Mouse (Mus musculus) hindlimb bud, embryonic 11.5 days (tissue): ENCODE results near the gene Hamp2.
"Not testable (repeated sequence)": the region's sequence is repeated elsewhere in the genome, so short reads cannot be mapped to it uniquely, and the experiment has no call there.

Experiments used
- DNase-seq: peaks from one replicate; pipeline ENCODE4 v3.0.0-alpha.2; 2012; ENCODE audit warnings: low read depth, low spot score; ENCODE audit errors: extremely low spot score

Hamp2 gene

DNA sequence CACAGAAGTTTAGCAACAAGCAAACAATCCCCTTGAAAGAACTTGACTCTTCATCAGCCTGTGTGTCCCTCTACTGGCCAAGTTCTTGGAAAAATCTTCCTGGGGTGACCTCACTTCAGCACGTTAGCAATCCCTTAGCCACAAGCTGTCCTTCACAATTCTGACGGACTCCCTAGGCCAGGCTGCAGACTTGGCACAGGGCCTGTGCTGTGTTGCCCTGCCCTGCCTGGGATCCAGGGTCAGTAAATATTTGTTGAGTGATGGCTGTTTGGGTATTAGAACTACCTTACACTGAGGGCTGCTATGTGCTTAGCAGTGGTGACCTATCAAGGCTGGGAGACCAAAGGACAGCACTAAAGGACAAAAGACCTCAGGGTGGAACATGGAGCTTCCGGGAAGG, 29.6 kb upstream of the Hamp2 start:
- no peak for DNase-seq

GRCm38 (mm10) chr7:30953459-30953858, 29.0 kb upstream of the Hamp2 start:
- no peak for DNase-seq

DNA sequence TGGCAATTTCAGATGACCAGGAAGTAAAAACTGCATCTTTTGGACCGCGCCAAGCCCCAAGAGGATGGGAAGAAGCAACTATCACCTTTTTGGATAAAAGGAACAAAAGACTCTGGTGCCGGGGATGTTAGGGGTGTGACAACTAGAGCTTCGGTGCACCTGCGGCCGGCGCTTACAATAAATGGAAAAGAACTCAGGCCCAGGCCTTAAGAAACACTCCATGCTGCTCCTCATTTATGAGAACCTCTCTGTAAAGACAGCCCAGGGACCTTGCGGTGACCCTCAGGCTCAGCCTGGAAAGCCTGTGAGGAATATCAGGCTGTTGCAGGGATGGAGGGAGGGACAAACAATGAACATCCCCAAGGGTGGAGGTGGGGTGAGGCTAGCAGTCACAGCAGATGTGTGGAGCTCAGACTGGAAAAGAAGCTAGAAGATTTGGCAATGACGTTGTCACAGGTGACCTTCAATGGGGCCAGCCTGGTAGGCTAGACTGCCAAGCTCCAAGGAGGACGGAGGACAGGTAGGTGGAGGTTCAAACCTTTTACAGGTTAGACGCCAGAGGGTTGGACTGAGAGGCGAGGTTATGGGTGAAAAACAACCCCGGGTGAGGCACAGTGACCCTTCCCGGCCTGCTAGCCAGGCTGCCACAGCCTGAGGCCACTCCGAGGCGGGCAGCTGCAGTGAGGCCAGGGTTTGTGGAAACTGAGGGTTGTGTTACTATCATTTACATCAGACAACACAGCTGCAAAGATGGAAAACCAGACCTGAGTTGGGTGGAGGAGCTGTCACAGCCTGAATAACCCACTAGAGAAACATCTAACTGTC, 28.2 kb upstream of the Hamp2 start:
- no peak for DNase-seq

- not testable (repeated sequence) for DNase-seq
These were observed 25.4 kb upstream of the Hamp2 start for GRCm38 (mm10) chr7:30949902-30950301.

DNA sequence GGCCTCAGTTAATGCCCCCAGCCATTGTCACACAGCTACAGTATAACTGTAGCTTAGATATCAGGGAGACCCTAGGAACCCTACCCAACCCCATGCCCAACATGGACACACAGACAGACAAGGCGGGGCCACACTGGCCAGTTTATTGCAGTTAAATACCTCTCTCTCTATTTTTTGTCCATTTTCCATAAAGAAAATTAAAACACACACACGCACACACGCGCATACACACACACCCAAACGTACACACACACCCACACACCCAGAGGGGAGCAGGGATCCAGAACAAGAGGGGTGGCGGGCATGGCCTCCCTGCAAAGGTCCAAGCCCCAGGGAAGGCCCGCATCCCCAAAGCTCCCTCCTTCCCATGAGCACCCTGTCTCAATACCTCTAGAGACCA, 21.4 kb upstream of the Hamp2 start:
- DNase-seq, result no peak

DNA sequence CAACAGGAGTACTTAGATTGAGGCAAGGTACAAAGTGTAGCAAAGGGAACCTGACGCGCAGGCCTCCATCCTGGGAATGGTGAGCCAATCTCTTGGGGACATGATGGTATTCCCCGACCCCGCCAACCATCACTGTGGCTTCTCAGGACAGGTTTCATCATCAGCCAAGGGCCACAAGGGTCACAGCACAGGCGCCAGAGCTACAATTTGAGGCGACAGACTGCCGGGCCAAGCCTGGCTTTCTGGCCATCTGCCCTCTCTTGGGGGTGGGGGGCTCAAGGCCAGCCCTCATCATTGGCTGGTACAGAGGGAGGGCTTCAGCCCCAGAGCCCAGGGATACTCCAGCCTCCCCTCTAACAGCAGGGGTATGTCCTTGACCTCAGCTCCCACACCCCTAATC, 21.0 kb upstream of the Hamp2 start:
- DNase-seq, result not testable (repeated sequence)

DNA sequence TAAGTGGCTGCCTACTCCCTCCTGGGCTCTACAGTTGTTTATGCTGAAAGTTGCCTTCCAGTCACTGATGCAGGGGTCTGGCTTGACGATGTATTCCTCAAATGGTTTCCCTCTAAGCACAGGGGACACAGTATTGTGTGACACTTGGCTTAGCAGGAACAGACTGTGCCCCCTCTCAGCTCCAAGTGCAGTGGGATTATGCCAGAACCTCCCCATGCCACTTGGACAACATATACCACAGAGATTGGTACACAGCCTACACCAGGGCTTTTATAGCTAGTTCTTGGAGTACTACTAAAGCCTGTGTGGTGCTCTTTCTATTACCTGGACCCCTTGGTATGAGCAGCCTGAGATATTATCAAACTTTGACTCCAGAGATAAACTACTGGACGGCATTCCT, 20.2 kb upstream of the Hamp2 start:
- not testable (repeated sequence) for DNase-seq

DNA sequence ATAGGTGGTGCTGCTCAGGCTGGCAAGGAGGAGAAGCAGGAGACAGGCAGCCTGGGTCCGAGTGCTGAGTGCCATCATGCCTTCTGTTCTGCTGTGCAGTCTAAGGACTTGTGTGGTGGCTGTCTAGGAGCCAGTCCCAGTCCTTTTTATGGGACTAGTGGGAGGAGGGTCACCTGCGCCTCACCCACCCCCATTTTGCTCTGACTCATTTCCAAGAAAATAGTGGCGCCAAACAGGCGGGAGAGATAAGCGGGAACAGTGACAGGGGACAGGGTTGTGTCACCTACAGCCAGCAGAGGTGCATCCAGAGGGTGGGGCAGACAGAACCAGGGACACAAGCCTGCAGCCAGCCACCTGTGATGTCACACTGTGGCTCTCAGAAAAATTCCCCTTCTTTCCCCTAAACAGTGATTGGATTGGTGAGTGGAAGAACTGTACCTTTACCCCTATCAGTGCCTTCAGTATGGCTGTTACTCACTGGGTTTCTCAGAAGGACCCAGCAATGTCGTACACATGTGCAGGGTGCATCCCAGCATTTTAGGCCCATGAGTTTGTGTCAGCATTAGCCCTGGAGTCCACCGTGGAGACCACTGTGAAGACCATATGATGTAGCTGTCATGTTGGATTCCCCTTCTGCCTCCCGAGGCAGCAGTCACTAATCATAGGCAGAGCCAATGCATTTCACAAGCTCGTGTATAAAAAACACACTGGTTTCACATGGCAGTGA, 19.6 kb upstream of the Hamp2 start, which contains the start of gene Hamp:
Gene Hamp (minus strand): TSS at position 124 of the 727 bp plus-strand sequence.
- DNase-seq, result no peak

DNA sequence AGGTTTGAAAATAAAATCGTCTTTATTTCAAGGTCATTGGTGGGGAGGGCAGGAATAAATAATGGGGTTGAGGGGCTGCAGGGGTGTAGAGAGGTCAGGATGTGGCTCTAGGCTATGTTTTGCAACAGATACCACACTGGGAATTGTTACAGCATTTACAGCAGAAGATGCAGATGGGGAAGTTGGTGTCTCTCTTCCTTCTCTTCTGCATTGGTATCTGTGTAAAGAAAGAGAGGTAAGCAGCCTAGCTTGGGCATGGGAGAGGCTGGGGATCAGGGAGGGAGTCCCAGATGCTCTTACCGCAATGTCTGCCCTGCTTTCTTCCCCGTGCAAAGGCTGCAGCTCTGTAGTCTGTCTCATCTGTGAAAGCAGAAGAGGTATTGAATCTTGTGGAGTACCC, 17.9 kb upstream of the Hamp2 start:
- DNase-seq, result not testable (repeated sequence)

DNA sequence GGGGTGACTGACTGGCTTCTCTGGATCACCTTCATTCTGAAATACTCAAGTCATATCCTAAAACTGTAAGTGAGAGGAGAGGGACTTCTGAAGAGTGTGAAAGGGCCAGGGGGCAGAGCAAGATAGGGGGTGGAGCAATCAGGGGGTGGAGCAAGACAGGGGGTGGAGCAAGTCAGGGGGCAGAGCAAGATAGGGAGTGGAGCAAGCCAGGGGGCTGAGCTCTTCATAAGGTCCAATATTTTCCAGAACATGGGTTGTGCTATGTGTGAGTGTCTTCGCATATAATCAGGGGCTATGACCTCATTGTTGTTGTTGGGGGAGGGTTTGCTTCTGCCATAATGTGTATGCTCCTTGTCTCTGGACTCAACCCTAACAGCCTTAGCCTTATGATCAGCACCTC, 15.6 kb upstream of the Hamp2 start:
- DNase-seq, result not testable (repeated sequence)

GRCm38 (mm10) chr7:30935422-30936099, 11.1 kb upstream of the Hamp2 start:
- DNase-seq, result not testable (repeated sequence)

GRCm38 (mm10) chr7:30924071-30924470, 410 bp downstream of the Hamp2 start:
- DNase-seq, result no peak

GRCm38 (mm10) chr7:30922490-30922889, 2.0 kb downstream of the Hamp2 start:
- not testable (repeated sequence) for DNase-seq

DNA sequence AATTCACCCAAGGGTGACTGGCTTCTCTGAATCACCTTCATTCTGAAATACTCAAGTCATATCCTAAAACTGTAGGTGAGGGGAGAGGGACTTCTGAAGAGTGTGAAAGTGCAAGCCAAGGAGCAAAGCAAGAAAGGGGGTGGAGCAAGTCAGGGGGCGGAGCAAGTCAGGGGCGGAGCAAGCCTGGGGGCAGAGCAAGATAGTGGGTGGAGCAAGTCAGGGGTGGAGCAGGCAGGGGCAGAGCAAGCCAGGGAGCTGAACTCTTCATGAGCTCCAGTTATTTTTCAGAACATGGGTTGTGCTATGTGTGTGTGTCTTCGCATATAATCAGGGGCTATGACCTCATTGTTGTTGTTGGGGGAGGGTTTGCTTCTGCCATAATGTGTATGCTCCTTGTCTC, 4.3 kb downstream of the Hamp2 start:
- no peak for DNase-seq

DNA sequence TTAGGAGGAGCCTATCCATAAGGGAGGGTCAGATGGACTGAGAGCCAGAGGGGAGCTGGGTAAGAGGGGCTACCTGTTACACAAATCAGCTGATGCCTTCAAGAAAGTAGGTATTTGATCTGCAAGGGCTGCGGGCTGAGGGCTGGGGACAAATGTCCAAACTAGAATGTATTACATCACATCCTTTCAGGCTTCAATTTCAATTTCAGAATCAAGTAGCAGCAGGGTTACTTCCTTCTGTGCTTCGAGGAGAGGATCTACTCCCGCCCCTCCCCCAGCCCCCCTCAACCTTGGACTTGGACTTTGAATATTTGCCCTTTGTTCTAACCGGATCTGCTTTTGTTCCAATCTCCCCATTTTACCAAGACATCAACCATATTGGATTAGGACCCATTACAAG, 7.3 kb downstream of the Hamp2 start:
- no peak for DNase-seq

GRCm38 (mm10) chr7:30916713-30917112, 7.8 kb downstream of the Hamp2 start:
- DNase-seq, result no peak

DNA sequence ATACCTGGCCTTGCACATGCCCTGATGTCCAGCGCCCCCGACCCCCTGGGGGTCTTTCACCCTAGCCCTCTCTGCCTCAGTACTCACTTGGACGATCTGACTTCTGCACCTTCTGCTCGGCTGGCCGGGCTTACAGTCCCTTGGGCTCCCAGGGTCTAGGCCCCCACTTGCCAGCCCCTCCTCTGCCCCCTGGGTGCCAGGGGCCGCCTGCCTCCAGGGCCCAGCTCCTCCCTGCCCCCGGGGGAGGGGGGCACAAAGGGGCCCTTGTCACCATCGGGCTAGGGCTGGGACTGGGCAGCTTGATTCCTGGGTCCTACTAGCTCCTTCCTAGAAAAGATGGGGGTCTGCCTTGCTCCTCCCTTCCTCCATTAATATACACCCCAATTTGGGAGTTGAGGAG, 9.7 kb downstream of the Hamp2 start, which contains the start of gene Mag:
Gene Mag (minus strand): TSS at position 142 of the 400 bp plus-strand sequence.
- DNase-seq, result no peak

- no peak for DNase-seq
These were observed 14.7 kb downstream of the Hamp2 start for GRCm38 (mm10) chr7:30909773-30910172.

DNA sequence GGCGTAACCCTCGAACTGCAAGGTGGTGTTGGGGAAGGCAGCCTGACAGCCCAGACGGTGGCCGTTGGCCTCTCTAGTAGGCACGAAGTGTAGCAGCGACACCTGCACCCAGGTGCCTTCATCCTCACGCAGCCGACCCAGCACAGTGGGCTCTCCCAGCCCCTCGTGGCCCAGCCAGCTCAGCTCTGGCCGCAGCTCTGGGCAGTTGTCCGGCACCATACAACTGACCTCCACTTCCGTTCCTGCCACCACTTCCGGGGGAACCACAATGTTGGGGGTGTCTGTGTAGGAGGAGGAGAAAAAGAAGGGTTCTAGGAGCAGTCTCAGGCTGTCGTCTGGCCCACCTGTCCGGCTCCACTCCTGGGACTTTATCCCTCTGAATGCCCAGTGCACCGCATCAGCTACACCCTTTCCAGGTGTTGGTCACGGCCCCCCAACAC, 15.5 kb downstream of the Hamp2 start:
- no peak for DNase-seq

DNA sequence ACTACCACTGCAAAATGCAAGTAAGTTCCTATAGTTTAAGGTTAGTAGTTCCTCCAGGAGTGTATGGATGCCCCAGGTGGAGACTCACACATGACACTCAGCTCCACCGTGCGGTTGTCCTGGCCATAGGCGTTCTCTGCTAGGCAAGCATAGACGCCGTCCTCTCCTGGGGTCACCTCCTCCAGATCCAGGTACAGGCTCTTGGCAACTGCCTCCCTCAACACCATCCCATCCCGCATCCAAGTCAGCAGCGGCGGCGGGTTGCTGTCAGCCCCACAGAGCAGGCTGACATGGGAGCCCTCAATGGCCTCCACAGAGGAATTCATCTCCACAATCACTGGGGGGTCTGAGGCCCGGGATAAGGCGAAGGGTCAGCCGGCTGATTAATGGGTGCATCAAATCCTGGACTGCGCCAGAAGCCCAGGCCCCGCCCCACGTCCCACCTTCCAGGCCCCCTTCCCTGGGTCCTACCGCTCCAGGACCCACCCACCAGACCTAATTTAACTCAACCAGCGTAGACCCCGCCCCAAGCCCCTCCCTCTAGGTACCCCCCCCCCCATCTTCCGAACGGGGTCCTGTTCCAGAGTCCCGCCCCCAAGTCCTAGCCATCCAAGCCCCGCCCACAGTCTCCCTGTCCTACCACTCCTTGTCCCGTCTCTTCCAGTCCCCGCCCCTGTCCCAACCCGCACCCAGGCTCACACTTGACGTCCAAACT, 16.0 kb downstream of the Hamp2 start:
- no peak for DNase-seq

DNA sequence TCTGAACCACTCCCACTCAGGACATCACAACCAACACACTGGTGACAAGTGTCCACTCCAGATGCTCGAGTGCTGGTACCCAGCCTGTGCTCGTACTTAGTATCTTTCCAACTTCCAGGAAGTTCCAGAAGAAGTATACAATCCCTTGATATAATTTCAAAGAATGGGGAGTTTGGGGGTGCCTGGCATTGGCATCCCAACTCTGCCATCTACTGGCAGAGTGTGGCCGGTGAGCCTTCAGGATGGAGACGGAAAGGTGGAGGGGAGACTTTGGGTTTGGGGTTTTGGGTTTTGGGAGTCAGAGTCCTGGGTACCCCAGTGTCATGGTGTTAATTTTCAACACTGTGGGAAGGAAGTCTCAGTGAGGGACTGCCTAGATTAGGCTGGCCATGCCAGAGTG, 20.4 kb downstream of the Hamp2 start:
- DNase-seq, result no peak
